Mouse (Mus musculus) forebrain, postnatal 0 days (tissue): ENCODE measurements around the gene Klrc3. TPM values are rescaled to one million over a fixed set of nuclear protein-coding genes. Genes with fewer than 3 reads are reported as not detected.

Experiments
- ATAC-seq: fragments of 200-750 bp; cut with Nextera tagmentation; 2 replicates; pipeline ENCODE4 v1.8.0; 2017; ENCODE audit warnings: mild to moderate bottlenecking, moderate library complexity
- DNase-seq: peaks from one replicate; pipeline ENCODE4 v3.0.0-alpha.2; 2015
- H3K27ac ChIP-seq: fragments of 300-500 bp; sonication (generic); 2 replicates; pipeline ENCODE4 v1.5.1; 2014; ENCODE audit warnings: low read depth, mild to moderate bottlenecking, antibody characterized with exemption, low read length, moderate library complexity, mixed read lengths
- H3K27me3 ChIP-seq: fragments of 300-500 bp; sonication (generic); 2 replicates; pipeline ENCODE4 v1.6.1; 2014; ENCODE audit warnings: mild to moderate bottlenecking, low read length, mixed read lengths; ENCODE audit not compliant: insufficient read depth
- H3K36me3 ChIP-seq: fragments of 300-500 bp; sonication (generic); 2 replicates; pipeline ENCODE4 v1.6.1; 2014; ENCODE audit warnings: mild to moderate bottlenecking, moderate library complexity; ENCODE audit not compliant: insufficient read depth
- H3K4me1 ChIP-seq: fragments of 300-500 bp; sonication (generic); 2 replicates; pipeline ENCODE4 v1.6.1; 2014; ENCODE audit warnings: antibody characterized with exemption; ENCODE audit not compliant: insufficient read depth
- H3K4me2 ChIP-seq: fragments of 300-500 bp; sonication (generic); 2 replicates; pipeline ENCODE4 v1.6.1; 2014; ENCODE audit warnings: low read depth, mild to moderate bottlenecking, moderate library complexity
- H3K4me3 ChIP-seq: fragments of 300-500 bp; sonication (generic); 2 replicates; pipeline ENCODE4 v1.5.1; 2014; ENCODE audit warnings: low read depth, low read length, mixed read lengths
- H3K9ac ChIP-seq: fragments of 300-500 bp; sonication (generic); 2 replicates; pipeline ENCODE4 v1.6.1; 2014; ENCODE audit warnings: mild to moderate bottlenecking
- H3K9me3 ChIP-seq: fragments of 300-500 bp; sonication (generic); 2 replicates; pipeline ENCODE4 v1.6.1; 2016; ENCODE audit warnings: low read length
- CTCF ChIP-seq: sonication (generic); IDR thresholded peaks from 2 replicates; pipeline ENCODE4 v1.5.1; 2016; ENCODE audit warnings: antibody characterized with exemption, control low read depth, low read depth
- WGBS: fragments of 180-500 bp; shearing (Covaris S2); extraction: QIAGEN DNeasy Blood & Tissue Kit; methylation state at CpG from one replicate; pipeline ENCODE4 v1.1.7; 2014; 5-methylcytosine and 5-hydroxymethylcytosine counted together
- microRNA-seq, 2 experiments: library from miRNA; unstranded; fragments of <30 nt; microRNA quantifications; one replicate each; pipeline ENCODE4; 2016
- polyA plus RNA-seq: library from polyadenylated mRNA; unstranded; fragments of >200 nt; fragmentation: Nextera tagmentation; extraction: Ambion mirVana; gene quantifications from 2 replicates; pipeline ENCODE4 v1.2.1, GENCODE M21; 2015
- total RNA-seq: library from RNA; depleted of rRNA; stranded (reverse); fragments of >200 nt; gene quantifications from 2 replicates; pipeline ENCODE4 v1.2.3, GENCODE M21; 2014; rRNA removed

The Klrc3 gene
- total and polyA plus RNA-seq, 2 experiments from 2014 or later, result not detected

DNA sequence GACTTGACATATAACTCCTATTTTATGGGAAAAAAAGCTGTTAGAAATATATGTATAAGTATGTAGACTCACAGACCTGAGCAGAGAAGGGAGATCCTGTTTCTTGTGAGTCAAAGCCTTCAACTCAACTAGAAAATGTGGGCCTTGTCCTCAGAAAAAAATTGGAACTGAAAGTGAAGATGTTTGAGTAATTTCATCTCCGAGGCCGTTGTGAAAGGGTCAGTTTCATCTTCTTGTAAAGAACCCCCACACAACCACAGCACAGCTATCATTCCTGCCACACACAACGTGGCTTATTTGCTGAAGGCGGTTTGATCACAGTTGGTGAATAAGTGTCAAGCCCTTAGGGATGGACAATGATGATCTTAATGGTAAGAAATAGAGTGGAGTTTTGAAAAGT, 19.4 kb downstream of the Klrc3 start, which contains the start of gene Klrk1:
Gene Klrk1, minus strand, starts transcription at position 130 of the 400 bp plus-strand sequence.
- no peaks in the 10 kb centered on the region for H3K27me3 ChIP-seq
- DNase-seq, result no peak
- WGBS, result 81% methylated on average over 4 of the region's 4 CpGs
- H3K36me3 ChIP-seq, result no peaks in the 10 kb centered on the region
- H3K4me1 ChIP-seq, result no peaks in the 10 kb centered on the region
- H3K9me3 ChIP-seq, result no peaks in the 10 kb centered on the region
- H3K4me2 ChIP-seq, result no peak within 1 kb of the TSS
- H3K9ac ChIP-seq, result no peak within 1 kb of the TSS
- H3K4me3 ChIP-seq, result no peak within 1 kb of the TSS
- no peak within 1 kb of the TSS for H3K27ac ChIP-seq
- no peak for ATAC-seq
- TF ChIP-seq CTCF, result no peak

GRCm38 (mm10) chr6:129608372-129608771, 34.8 kb downstream of the Klrc3 start:
- H3K36me3 ChIP-seq, result no peaks in the 10 kb centered on the region
- H3K4me2 ChIP-seq, result no peak overlapping the region
- H3K4me3 ChIP-seq, result no peak overlapping the region
- H3K9ac ChIP-seq, result no peak overlapping the region
- no peaks in the 10 kb centered on the region for H3K27me3 ChIP-seq
- DNase-seq, result no peak
- TF ChIP-seq CTCF, result no peak
- no peak overlapping the region for H3K27ac ChIP-seq
- no peaks in the 10 kb centered on the region for H3K4me1 ChIP-seq
- no peaks in the 10 kb centered on the region for H3K9me3 ChIP-seq
- ATAC-seq, result no peak

GRCm38 (mm10) chr6:129591508-129591907, 51.6 kb downstream of the Klrc3 start, which contains the start of gene Klrd1:
TSS of gene Klrd1 (plus strand) at chr6:129591782.
- Histone ChIP-seq H3K36me3 (no peaks in the 10 kb centered on the region), H3K4me2 (no peak within 1 kb of the TSS), H3K4me1 (no peaks in the 10 kb centered on the region), H3K27ac (no peak within 1 kb of the TSS), H3K9me3 (no peaks in the 10 kb centered on the region), H3K9ac (no peak within 1 kb of the TSS), H3K4me3 (no peak within 1 kb of the TSS), H3K27me3 (no peaks in the 10 kb centered on the region)
- ATAC-seq (no peak), DNase-seq (no peak)
- TF ChIP-seq CTCF, result no peak
- WGBS, result 85% methylated on average over 3 of the region's 3 CpGs

Small RNAs within 50 kb of the gene (microRNA-seq; reads per million reads assigned to microRNA genes)
- 0 reads per million in 2 experiments for gene Mir680-1

Other genes starting within 250 kb of the Klrc3 start
- gene Clec1b, start 246.0 kb downstream of the Klrc3 start, total RNA-seq, result 2.0 TPM in 1 of 2 replicates, not detected in the other
- 0.49 and 0.56 TPM in 2 replicates for gene Clec1b, start 246.0 kb downstream of the Klrc3 start, polyA plus RNA-seq
- 0.10 TPM in 1 of 2 replicates, not detected in the other for gene Clec9a, start 234.5 kb downstream of the Klrc3 start, total RNA-seq
- gene Clec9a, start 234.5 kb downstream of the Klrc3 start, polyA plus RNA-seq, result not detected in 2 replicates
- 1.1 and 1.4 TPM in 2 replicates for gene Clec1a, start 191.3 kb downstream of the Klrc3 start, total RNA-seq
- gene Clec1a, start 191.3 kb downstream of the Klrc3 start, polyA plus RNA-seq, result 0.74 and 0.97 TPM in 2 replicates
- 0.10 TPM in 1 of 2 replicates, not detected in the other for gene Olr1, start 136.2 kb downstream of the Klrc3 start, total RNA-seq
- gene Olr1, start 136.2 kb downstream of the Klrc3 start, polyA plus RNA-seq, result not detected in 2 replicates
- not detected in 2 replicates for gene Tmem52b, start 130.8 kb downstream of the Klrc3 start, total RNA-seq
- gene Tmem52b, start 130.8 kb downstream of the Klrc3 start, polyA plus RNA-seq, result not detected in 2 replicates
- gene Gabarapl1, start 110.2 kb downstream of the Klrc3 start, total RNA-seq, result 275 and 288 TPM in 2 replicates
- gene Gabarapl1, start 110.2 kb downstream of the Klrc3 start, polyA plus RNA-seq, result 243 and 276 TPM in 2 replicates
- gene Klre1, start 65.4 kb downstream of the Klrc3 start, total RNA-seq, result not detected in 2 replicates
- gene Klre1, start 65.4 kb downstream of the Klrc3 start, polyA plus RNA-seq, result 0.18 TPM in 1 of 2 replicates, not detected in the other
- not detected in 2 replicates for gene Klrd1, start 51.6 kb downstream of the Klrc3 start, total RNA-seq
- not detected in 2 replicates for gene Klrd1, start 51.6 kb downstream of the Klrc3 start, polyA plus RNA-seq
- not detected in 2 replicates for gene Klrk1, start 19.5 kb downstream of the Klrc3 start, total RNA-seq
- not detected in 2 replicates for gene Klrk1, start 19.5 kb downstream of the Klrc3 start, polyA plus RNA-seq
- gene Klrc2, start 17.4 kb upstream of the Klrc3 start, total RNA-seq, result not detected in 2 replicates
- gene Klrc2, start 17.4 kb upstream of the Klrc3 start, polyA plus RNA-seq, result not detected in 2 replicates
- gene Klrc1, start 35.6 kb upstream of the Klrc3 start, total RNA-seq, result not detected in 2 replicates
- gene Klrc1, start 35.6 kb upstream of the Klrc3 start, polyA plus RNA-seq, result 0.14 TPM in 1 of 2 replicates, not detected in the other
- not detected in 2 replicates for gene Klri1, start 73.8 kb upstream of the Klrc3 start, total RNA-seq
- gene Klri1, start 73.8 kb upstream of the Klrc3 start, polyA plus RNA-seq, result not detected in 2 replicates
- 0.08 TPM in 1 of 2 replicates, not detected in the other for gene Klri2, start 97.1 kb upstream of the Klrc3 start, total RNA-seq
- gene Klri2, start 97.1 kb upstream of the Klrc3 start, polyA plus RNA-seq, result 0.10 TPM in 1 of 2 replicates, not detected in the other
- gene Gm156, start 140.9 kb upstream of the Klrc3 start, total RNA-seq, result not detected in 2 replicates
- not detected in 2 replicates for gene Gm156, start 140.9 kb upstream of the Klrc3 start, polyA plus RNA-seq
- not detected in 2 replicates for gene Gm17631, start 219.3 kb upstream of the Klrc3 start, total RNA-seq
- not detected in 2 replicates for gene Gm17631, start 219.3 kb upstream of the Klrc3 start, polyA plus RNA-seq
- gene Klra17, start 233.3 kb upstream of the Klrc3 start, total RNA-seq, result not detected in 2 replicates
- not detected in 2 replicates for gene Klra17, start 233.3 kb upstream of the Klrc3 start, polyA plus RNA-seq